Mouse (Mus musculus): ENCODE measurements around the gene Pml. TPM values are rescaled to one million over a fixed set of nuclear protein-coding genes. Genes with fewer than 3 reads are reported as not detected.

Gene Pml
- total RNA-seq, 4 experiments from 2014 or later: 23.4 to 45.6 (median 31.8) TPM

DNA sequence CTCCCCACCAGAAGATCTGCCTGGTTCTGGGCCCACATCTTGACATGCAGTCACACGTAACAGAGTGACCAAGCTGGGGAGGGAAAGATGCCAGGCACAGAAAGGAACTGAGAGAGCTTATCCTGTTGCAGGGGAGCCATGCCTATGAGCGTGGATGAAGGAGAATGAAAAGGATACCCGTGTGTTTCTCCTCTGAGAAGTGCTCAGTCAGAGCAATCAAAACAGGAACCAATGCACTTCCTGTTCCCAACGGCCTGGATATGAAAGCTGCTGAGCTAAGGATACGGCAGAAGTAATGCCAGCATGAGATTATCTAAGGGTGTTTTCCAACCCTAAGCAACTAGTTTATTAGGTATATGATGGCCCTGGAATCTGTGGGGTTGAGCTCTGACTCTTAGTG is 17.2 kb downstream of the Pml start:
- no peak for DNase-seq

GRCm38 (mm10) chr9:58231746-58232145 is 17.8 kb downstream of the Pml start:
- DNase-seq: no peak

GRCm38 (mm10) chr9:58228777-58229466 is 20.7 kb downstream of the Pml start:
- DNase-seq: no peak

- no peak for DNase-seq
Measured at GRCm38 (mm10) chr9:58225915-58226913, 23.4 kb downstream of the Pml start.

- DNase-seq: no peak
Measured at GRCm38 (mm10) chr9:58224356-58224755, 25.2 kb downstream of the Pml start.

DNA sequence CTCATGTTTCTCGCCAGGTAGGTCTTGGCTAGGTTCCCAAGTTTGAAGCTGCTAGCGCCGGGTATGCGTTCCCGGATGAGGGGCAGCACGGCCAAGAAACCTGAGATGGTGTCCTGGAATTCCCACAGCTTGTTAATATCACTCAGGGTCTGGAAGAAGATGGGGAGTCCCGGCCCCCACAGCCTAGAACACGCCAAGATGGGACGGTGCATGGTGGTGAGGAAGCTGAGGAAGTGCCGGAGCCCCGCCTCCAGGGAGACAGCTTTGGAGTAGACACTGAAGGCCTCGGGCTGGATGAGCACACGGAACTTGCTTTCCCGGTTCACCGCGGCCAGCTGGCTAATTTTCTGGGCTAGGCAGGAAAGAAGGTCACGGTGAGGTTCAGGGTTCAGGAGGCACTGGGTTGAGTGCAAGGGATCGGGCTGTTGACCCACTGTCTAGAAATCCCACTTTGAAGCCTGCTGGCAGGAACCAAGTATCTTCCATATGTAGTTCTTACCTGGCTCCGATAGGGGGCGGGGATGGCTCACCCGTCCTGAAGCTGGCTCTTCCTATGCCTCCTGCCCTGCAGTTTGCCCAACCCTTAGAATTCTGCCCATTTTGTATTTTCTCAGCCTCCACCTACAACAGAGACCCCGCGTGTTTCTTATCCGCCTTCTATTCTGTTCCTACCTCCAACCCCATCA is 29.2 kb downstream of the Pml start:
- DNase-seq: no peak

GRCm38 (mm10) chr9:58218539-58218938 is 31.0 kb downstream of the Pml start:
- DNase-seq: no peak

GRCm38 (mm10) chr9:58216402-58216801 is 33.2 kb downstream of the Pml start:
- no peak for DNase-seq

- no peak for DNase-seq
Measured at GRCm38 (mm10) chr9:58214519-58215180, 34.9 kb downstream of the Pml start.

DNA sequence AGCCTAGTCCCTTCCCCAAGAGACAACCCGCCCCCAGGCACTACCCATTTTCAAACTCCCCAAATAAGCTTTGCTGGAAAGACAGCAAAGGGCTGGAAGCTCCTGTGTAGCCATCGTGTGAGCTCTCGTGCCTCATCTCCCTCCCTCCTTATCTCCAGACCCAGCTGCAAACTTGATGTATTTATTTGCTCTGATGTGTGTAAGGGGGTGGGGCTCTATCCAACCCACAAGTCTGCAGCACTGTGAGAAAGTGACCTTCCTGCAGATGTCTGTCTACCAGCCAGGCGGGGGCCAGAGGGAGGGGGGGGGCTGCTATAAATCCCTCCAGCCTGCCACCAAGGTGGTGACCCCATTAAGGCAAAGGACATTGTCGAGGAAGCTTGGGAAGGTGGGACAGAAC is 35.7 kb downstream of the Pml start:
- no peak for DNase-seq

DNA sequence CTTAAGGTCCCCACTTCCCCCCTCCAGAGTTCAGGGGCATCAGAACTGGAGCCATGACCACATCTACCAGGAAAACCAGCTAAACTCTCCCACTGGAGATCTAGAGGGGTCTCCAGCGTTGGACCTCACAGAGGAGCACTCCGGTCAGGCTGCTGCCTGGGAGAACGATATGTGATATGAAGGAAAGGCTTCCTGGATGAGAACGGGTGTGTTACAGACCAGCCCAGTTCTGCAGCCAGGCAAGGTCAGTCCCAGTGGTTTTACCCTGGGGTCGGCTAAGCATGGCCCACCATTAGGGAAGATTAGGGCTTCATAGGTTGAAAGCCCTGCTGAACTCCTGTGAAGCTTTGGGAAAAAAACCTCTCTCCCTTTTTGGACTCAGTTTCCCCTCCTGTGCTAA is 36.2 kb downstream of the Pml start:
- DNase-seq: no peak

DNA sequence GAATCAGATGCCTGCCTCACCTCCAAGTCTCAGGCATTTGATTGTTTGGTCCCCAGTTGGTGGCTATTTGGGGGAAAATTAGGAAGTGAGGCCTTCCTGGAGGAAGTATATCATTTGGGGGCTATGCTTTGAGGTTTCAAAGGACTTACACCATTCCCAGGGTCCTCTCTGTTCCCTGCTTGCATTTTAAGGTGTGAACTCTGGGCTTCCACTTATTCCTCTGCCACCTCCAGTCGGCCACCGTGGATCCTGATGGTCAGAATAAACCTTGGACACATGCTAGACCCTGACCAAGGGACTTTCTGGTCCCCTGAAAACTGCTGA is 39.3 kb downstream of the Pml start:
- no peak for DNase-seq

DNA sequence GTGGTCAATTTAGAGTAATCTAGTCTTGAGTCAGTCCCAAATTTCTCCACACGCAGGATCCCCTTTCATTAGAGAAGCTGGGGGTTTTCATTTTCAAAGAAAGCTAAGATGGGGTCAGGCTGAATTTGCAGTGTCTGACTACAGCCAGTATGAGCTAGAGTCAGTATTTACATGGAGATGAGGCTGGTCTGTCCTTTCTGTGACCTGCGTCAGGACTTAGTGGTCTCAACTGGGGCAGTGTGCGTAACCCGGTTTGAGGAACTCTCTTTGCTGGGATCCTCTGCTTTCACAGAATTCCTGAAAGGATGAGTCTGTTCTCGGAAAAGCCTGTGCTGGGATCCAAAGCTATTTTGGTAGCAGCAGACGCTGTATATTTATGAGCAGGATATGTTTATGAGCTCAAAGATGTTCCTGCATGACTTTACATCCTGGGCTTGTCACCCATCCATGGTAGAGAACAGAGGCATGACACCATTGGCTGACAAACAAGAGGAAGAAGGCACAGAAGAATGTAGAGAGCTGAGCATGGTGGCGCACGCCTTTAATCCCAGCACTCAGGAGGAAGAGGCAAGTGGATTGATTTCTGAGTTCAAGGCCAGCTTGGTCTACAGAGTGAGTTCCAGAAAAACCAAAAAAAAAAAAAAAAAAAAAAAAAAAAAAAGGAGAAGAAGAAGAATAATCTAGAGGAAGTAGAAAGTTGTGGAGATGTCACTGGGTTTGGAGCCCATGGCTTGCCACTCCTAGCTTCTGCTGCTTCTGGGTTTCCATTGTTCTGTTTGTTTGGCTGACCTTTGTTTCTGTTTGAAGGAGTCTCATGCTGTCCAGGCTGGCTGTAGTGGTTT is 39.9 kb downstream of the Pml start:
- DNase-seq: no peak

DNA sequence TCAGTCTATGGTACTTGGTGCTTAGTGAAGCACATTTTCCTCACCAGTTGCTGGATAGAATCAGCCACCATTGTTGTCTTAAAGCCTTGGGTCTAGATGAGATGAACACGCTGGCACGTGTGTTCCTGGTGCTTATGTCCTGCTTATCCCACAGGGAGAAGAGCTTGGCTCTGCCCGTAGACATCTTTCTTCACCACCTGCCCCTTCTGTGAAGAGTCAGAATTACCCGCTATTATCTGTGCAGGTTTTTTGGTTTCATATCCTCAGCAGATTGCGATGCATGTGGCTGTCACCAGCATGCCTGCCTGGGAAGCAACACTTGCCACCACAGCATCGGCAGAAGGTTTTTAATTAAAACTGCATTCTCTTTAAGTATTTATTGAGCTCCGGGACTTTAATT is 43.6 kb downstream of the Pml start:
- DNase-seq: no peak

GRCm38 (mm10) chr9:58204448-58205000 is 45.1 kb downstream of the Pml start:
- DNase-seq: peak; percentile 91

DNA sequence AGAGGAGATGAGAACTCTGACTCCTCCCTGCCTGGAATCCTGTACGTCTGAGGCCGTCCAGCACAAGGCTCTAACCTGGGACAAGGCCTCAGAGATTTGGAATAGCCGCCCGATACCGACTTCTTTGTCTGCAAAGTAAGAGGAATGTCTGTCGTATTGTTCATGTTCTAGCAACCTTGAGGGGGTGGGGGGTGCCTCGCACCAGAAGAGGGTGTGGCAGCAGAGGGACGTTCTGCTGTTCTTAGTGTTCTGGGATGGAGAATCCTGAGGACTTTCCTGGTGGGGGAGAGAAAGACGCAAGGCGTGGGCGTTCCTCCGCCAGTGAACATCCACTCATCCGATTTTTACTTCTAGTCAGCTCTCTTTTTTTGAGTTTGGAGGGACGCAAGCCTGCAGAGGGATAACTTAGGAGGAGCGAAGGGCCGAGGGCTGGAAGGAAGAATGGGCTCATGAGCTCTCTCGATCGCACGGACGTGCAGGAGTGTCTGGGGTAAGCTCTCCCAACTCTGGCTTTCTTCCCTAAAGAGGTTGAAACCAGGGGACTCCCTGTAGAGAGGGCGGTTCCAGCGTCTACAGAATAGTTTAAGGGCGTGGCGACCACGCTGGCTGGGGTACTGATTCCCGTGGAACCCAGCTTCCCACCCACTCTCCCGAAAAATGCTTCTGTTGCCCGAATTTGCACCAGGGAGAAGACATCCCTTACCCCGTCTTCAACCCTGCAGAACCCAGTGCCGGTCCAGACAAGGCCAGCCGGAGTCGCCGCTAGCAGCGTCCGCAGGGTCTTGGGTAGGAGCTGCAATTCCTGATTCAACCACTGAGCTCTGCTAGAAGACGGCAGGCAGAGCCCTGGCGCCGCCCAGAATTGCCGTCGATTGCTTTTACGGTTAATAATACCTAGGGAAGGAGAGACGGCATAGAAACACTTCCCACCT is 45.8 kb downstream of the Pml start, which contains the start of the genes Islr and Islr2:
Gene Islr, minus strand, starts transcription at position 791 of the 932 bp plus-strand sequence.
Gene Islr2, minus strand, starts transcription at position 804 of the 932 bp plus-strand sequence.
- DNase-seq: no peak

DNA sequence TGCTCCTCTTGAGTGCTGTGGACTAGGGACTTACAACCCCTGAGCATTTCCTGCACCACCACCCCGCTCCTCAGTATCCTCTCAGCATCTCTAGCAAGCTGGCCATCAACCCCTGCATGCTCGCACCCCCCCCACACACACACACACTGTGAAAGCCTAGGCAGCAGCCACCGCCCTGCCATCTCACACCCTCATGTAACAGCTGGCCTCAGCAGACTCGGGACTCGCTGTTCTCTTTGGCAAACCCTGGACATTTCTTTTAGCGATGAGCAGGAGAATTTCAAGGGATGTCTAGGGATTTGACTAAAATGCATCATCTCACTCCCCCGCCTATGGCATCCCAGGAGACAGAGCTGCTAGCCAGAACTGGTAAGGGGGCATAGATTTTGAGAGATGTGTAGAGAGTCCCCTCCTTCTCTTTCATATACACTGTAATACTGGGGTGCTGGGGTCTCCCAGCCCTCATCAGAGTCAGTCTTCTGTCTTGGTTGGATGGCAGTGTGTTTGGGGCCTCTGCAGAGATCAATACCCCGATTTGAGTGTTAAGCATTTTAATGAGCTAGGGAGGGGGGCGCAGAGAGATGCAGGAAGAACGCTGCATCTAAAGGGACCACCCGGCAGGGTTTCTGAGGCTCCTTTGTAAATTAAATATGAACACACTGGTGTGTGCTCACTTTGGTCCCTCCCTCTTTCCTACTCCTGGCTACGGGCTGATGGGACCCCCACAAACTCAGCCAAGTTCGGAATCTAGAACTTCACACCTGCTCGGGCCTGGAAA is 46.7 kb downstream of the Pml start:
- DNase-seq: no peak

DNA sequence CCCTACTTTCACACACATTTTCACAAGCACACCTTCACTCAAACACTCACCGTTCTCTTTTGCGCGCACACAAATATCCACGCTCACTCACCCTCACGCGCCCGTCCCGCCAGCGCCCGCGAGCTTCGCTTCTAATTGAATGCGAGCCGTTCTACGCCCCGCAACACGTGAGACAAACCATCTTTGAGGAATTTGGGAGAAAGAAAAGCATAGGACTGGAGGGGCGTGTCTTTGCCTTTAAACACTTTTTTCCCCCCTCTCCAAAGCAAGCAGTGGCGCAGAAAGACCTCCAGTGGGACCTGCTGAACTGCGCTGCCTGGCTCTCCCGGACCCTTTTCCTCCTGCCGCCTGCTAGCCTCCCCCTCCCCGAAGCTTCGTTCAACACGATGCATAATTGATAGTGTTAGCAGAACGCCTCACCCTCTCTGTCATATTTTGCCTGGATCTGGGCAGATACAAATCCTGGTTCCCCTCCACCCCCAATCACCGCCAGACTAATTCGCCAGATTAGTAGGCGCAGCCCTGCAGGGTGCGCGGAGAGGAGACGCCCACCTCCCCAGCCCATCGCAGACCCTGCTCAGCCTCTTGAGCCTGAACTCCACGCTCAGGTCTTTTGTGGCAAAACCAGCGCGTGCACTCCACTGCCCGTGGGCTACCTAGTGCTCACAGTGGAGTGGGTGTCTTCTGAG is 47.6 kb downstream of the Pml start:
- DNase-seq: no peak
